Mouse (Mus musculus) heart, embryonic 13.5 days (tissue): ENCODE measurements at regions not wholly inside any gene's neighbourhood (a gene's known extent, or its start where the extent isn't known, plus 50 kb on each side); places are given as distances from the start of the nearest gene placed in this dataset.

Experiments
- ATAC-seq: fragments of 200-750 bp; cut with Nextera tagmentation; 2 replicates; pipeline ENCODE4 v1.8.0; 2017; ENCODE audit warnings: moderate TSS enrichment; ENCODE audit not compliant: insufficient number of reproducible peaks, low FRiP score, low TSS enrichment; ENCODE audit errors: extremely low read depth
- H3K27ac ChIP-seq: fragments of 300-500 bp; sonication (generic); replicated peaks from 2 replicates; pipeline ENCODE4 v1.5.1; 2015; ENCODE audit warnings: moderate library complexity, mild to moderate bottlenecking, inconsistent platforms
- H3K27me3 ChIP-seq: fragments of 300-500 bp; sonication (generic); replicated peaks from 2 replicates; pipeline ENCODE4 v1.6.1; 2015; ENCODE audit warnings: mild to moderate bottlenecking, inconsistent platforms
- H3K36me3 ChIP-seq: fragments of 300-500 bp; sonication (generic); 2 replicates; pipeline ENCODE4 v1.6.1; 2015; ENCODE audit warnings: mild to moderate bottlenecking, inconsistent platforms
- H3K4me1 ChIP-seq: fragments of 300-500 bp; sonication (generic); 2 replicates; pipeline ENCODE4 v1.6.1; 2015; ENCODE audit warnings: inconsistent platforms
- H3K4me2 ChIP-seq: fragments of 300-500 bp; sonication (generic); 2 replicates; pipeline ENCODE4 v1.6.1; 2015; ENCODE audit warnings: inconsistent platforms, mild to moderate bottlenecking, moderate library complexity
- H3K4me3 ChIP-seq: fragments of 300-500 bp; sonication (generic); 2 replicates; pipeline ENCODE4 v1.5.1; 2015; ENCODE audit warnings: moderate library complexity, mild to moderate bottlenecking, inconsistent platforms
- H3K9ac ChIP-seq: fragments of 300-500 bp; sonication (generic); 2 replicates; pipeline ENCODE4 v1.6.1; 2015; ENCODE audit warnings: inconsistent platforms, mild to moderate bottlenecking, moderate library complexity
- H3K9me3 ChIP-seq: fragments of 300-500 bp; sonication (generic); 2 replicates; pipeline ENCODE4 v1.6.1; 2016; ENCODE audit warnings: inconsistent platforms
- whole genome bisulfite sequencing: fragments of 180-500 bp; shearing (Covaris S2); methylation state at CpG from one replicate; pipeline ENCODE4 v1.1.7; 2015; ENCODE audit warnings: mixed read lengths; 5-methylcytosine and 5-hydroxymethylcytosine counted together

DNA sequence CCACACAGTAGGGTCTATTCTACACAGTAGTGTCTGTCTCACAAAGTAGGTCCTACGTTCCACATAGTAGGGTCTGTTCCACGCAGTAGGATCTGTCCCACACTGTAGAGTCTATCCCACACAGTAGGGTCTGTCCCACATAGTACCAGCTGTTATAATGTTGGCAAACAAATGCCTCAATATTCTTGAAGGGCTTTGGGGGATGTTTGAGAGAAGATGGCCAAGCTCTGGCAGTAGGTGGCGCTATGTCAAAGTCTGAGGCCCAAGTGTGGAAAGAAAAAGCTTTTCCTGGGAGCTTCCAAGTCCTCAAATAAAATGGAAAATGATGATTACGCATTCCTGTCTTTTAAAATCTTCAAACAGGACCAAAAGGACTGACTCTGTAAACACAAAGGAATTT lies 125.7 kb downstream of the 9530068E07Rik start:
- Histone ChIP-seq H3K4me2 (no peak overlapping the region), H3K4me1 (no peaks in the 10 kb centered on the region), H3K9me3 (no peaks in the 10 kb centered on the region), H3K27ac (no peak overlapping the region), H3K27me3 (no peaks in the 10 kb centered on the region), H3K9ac (no peak overlapping the region), H3K4me3 (no peak overlapping the region), H3K36me3 (no peaks in the 10 kb centered on the region)
- WGBS, result 38% methylated on average over 4 of the region's 4 CpGs
- no peak for ATAC-seq

DNA sequence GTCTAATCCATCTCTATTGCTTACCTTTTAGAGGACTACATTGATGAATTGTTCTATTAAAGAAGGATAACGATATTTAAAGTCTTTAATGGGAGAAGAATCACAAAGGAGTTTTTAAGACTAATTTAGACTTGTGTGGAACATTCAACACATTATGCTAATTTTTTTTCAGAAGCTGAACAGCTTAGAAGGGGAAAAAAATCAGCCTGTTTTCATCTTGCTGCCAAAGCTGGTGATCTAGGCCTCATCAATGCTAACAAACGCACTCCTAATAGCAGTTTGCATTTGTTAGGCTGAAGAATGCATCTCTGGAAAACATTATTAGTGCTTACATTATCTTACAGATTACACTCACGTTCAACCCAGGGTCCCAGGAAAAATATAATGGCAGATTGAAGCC lies 126.2 kb downstream of the 9530068E07Rik start:
- no peak for ATAC-seq
- H3K27me3 ChIP-seq, result no peaks in the 10 kb centered on the region
- 49% methylated on average over 3 of the region's 3 CpGs for WGBS
- no peak overlapping the region for H3K4me2 ChIP-seq
- H3K36me3 ChIP-seq, result no peaks in the 10 kb centered on the region
- H3K9me3 ChIP-seq, result no peaks in the 10 kb centered on the region
- H3K4me1 ChIP-seq, result no peaks in the 10 kb centered on the region
- no peak overlapping the region for H3K27ac ChIP-seq
- no peak overlapping the region for H3K4me3 ChIP-seq
- H3K9ac ChIP-seq, result no peak overlapping the region

DNA sequence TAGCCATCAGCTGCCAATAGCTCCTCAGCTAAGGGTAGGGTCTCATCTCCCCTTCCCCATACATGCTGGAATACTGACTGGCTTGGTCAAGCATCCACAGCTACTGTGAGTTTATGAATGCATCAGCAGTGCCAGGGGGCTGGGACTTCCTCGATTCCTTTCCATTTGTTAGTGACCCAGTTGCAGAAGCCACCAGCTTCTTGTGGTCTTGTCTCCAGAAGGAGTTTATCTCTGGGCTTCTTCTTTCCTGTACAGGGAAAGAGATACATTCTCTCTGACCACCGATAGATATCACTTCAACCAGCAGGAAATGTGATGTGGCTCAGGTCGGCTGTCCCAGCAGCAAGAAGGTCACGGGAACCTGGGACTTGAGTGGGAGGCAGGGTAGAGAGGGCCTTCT lies 127.0 kb downstream of the 9530068E07Rik start:
- Histone ChIP-seq H3K4me3 (no peak overlapping the region), H3K4me2 (no peak overlapping the region), H3K9me3 (no peaks in the 10 kb centered on the region), H3K9ac (no peak overlapping the region), H3K27me3 (no peaks in the 10 kb centered on the region), H3K4me1 (0 out of 2 replicates have a peak, but pooled peaks cover 2% of the 10 kb centered on the region), H3K27ac (no peak overlapping the region), H3K36me3 (no peaks in the 10 kb centered on the region)
- WGBS, result 52% methylated on average over 4 of the region's 4 CpGs
- ATAC-seq, result no peak

DNA sequence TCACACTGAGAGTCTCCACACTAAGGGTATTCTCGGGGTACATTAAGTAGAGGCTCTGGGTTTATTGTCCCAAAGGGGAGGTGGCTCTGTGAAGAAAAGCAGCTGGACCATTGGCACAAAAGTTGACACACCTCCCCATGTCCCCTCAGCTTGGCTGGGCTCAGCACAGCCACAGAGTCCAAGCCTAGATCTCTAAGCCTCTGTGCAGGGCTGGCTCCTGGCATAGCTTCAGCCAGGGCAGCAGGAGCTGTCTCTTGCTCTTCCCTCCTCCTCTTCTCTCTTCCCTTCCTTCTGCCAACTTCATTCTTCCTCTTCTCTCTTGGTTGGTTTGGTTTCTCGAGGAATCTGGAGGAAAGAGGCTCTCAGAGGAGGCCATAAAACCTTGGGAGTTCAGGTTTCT lies 127.4 kb downstream of the 9530068E07Rik start:
- H3K9me3 ChIP-seq, result no peaks in the 10 kb centered on the region
- H3K4me2 ChIP-seq, result no peak overlapping the region
- no peaks in the 10 kb centered on the region for H3K36me3 ChIP-seq
- no peak overlapping the region for H3K4me3 ChIP-seq
- no peak overlapping the region for H3K27ac ChIP-seq
- ATAC-seq, result no peak
- no peaks in the 10 kb centered on the region for H3K27me3 ChIP-seq
- H3K9ac ChIP-seq, result no peak overlapping the region
- 67% methylated on average over 2 of the region's 2 CpGs for WGBS
- H3K4me1 ChIP-seq, result 0 out of 2 replicates have a peak, but pooled peaks cover 2% of the 10 kb centered on the region

GRCm38 (mm10) chr11:52525446-52525845 lies 129.2 kb downstream of the 9530068E07Rik start:
- no peak overlapping the region for H3K4me3 ChIP-seq
- 48% methylated on average over 6 of the region's 6 CpGs for WGBS

GRCm38 (mm10) chr11:52526306-52526705 lies 130.1 kb downstream of the 9530068E07Rik start:
- Histone ChIP-seq H3K4me2 (no peak overlapping the region), H3K9ac (no peak overlapping the region), H3K27ac (no peak overlapping the region), H3K4me1 (0 out of 2 replicates have a peak, but pooled peaks cover 2% of the 10 kb centered on the region), H3K27me3 (no peaks in the 10 kb centered on the region), H3K36me3 (no peaks in the 10 kb centered on the region), H3K9me3 (no peaks in the 10 kb centered on the region), H3K4me3 (no peak overlapping the region)
- no peak for ATAC-seq
- WGBS, result 71% methylated on average over 6 of the region's 6 CpGs

More at GRCm38 (mm10) chr11:52525446-52525845, 129.2 kb downstream of the 9530068E07Rik start:
- Histone ChIP-seq H3K9me3 (no peaks in the 10 kb centered on the region), H3K27me3 (no peaks in the 10 kb centered on the region), H3K36me3 (no peaks in the 10 kb centered on the region), H3K27ac (no peak overlapping the region), H3K4me1 (0 out of 2 replicates have a peak, but pooled peaks cover 2% of the 10 kb centered on the region), H3K9ac (no peak overlapping the region), H3K4me2 (no peak overlapping the region)
- no peak for ATAC-seq

GRCm38 (mm10) chr11:52533379-52533778 lies 137.2 kb downstream of the 9530068E07Rik start:
- WGBS, result 35% methylated on average over 5 of the region's 5 CpGs
- Histone ChIP-seq H3K27ac (0 out of 2 replicates have a peak overlapping the region, but pooled peaks have one; percentile 3), H3K9ac (no peak overlapping the region), H3K4me2 (no peak overlapping the region), H3K9me3 (no peaks in the 10 kb centered on the region), H3K4me1 (peaks cover 56% of the 10 kb centered on the region), H3K4me3 (no peak overlapping the region), H3K27me3 (no peaks in the 10 kb centered on the region), H3K36me3 (no peaks in the 10 kb centered on the region)
- no peak for ATAC-seq

DNA sequence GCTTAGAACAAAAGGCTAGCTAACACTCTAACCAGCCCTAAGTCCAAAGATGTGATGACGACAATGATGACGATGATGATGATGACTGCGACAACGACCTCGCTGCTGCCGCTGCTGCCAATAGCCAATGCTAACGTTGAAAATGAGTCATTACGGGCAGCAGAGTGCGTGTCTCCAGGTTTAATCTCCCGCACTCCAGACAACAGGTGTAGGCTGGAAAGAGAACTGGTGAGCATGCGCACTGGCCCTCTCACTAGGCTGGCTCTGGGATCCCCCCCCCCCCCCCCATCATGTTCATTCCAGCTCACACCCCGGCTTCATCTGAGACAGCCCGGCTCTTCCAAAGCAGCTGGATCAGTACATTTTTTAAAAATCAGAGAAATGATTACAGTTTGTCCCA lies 138.4 kb downstream of the 9530068E07Rik start:
- H3K27me3 ChIP-seq, result no peaks in the 10 kb centered on the region
- H3K36me3 ChIP-seq, result no peaks in the 10 kb centered on the region
- no peak overlapping the region for H3K27ac ChIP-seq
- no peaks in the 10 kb centered on the region for H3K9me3 ChIP-seq
- no peak overlapping the region for H3K9ac ChIP-seq
- H3K4me1 ChIP-seq, result peaks cover 56% of the 10 kb centered on the region
- no peak overlapping the region for H3K4me3 ChIP-seq
- H3K4me2 ChIP-seq, result peak overlapping the region; percentile 46
- WGBS, result 31% methylated on average over 13 of the region's 13 CpGs
- ATAC-seq, result no peak

DNA sequence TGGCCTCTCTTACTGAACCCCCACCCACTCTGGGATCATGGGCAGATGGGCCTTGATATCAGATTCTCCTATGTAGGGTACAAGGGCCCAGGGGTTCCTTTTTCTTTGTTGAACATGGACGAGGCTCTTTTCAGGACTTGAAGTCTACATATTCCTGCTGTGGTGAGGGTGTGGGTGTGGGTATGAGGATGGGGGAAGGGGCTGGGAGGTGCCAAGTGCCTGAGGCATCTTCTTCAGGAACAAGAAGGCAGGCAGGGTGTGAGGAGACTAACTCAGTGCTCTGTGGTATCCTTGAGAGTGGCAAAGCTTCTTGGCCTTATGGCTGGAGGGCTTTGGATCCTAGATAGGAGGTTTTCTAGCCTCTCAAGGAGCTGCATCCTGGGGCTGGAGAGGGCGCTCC lies 140.0 kb downstream of the 9530068E07Rik start:
- Histone ChIP-seq H3K9me3 (no peaks in the 10 kb centered on the region), H3K27me3 (no peaks in the 10 kb centered on the region), H3K4me2 (no peak overlapping the region), H3K9ac (no peak overlapping the region), H3K4me3 (no peak overlapping the region), H3K27ac (peak overlapping the region; percentile 53), H3K36me3 (no peaks in the 10 kb centered on the region), H3K4me1 (peaks cover 56% of the 10 kb centered on the region)
- 75% methylated on average over 2 of the region's 2 CpGs for WGBS
- no peak for ATAC-seq

GRCm38 (mm10) chr11:52536841-52537240 lies 140.6 kb downstream of the 9530068E07Rik start:
- peaks cover 56% of the 10 kb centered on the region for H3K4me1 ChIP-seq

DNA sequence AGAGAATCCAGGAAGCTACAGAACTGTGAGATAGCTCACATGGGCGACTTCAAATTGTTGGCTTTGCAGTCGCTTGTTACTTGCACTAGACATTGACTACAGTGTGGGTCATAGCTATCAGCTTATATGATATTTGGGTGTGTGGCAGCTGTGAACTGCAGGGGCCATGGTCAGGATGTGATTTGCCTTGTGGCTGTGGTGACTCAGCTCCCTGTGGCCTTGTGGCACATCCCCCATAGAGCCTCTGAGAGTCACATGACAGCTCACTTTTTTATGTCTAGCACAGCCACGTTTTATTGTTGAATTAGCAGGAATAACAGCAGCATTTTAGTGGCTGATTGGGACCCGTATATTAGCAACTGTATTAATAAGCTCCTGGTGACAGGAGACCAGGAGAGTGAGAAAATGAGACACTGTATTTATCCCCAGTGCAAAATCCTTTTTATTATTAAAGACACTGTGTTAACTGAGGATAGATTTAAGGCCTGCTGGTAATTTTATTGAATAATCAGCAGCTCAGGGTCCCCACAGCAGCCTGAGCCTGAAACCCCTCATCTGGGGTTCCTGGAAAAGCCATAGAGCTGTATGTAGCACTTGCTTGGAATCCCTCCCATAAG lies 141.7 kb downstream of the 9530068E07Rik start:
- no peak for ATAC-seq
- 61% methylated on average over 4 of the region's 4 CpGs for WGBS
- Histone ChIP-seq H3K27ac (peak overlapping the region; percentile 53; the same call in 1 of the 2 replicates), H3K9me3 (no peaks in the 10 kb centered on the region), H3K36me3 (no peaks in the 10 kb centered on the region), H3K27me3 (no peaks in the 10 kb centered on the region), H3K4me2 (no peak overlapping the region), H3K4me1 (peaks cover 52% of the 10 kb centered on the region), H3K9ac (no peak overlapping the region), H3K4me3 (no peak overlapping the region)

More at GRCm38 (mm10) chr11:52536841-52537240, 140.6 kb downstream of the 9530068E07Rik start:
- H3K4me3 ChIP-seq, result no peak overlapping the region
- H3K36me3 ChIP-seq, result no peaks in the 10 kb centered on the region
- H3K4me2 ChIP-seq, result peak overlapping the region; percentile 48
- H3K9ac ChIP-seq, result peak overlapping the region; percentile 34
- no peaks in the 10 kb centered on the region for H3K9me3 ChIP-seq
- peak overlapping the region; percentile 53 for H3K27ac ChIP-seq
- WGBS, result 25% methylated on average over 11 of the region's 11 CpGs
- no peaks in the 10 kb centered on the region for H3K27me3 ChIP-seq
- no peak for ATAC-seq

- H3K9me3 ChIP-seq, result peaks cover 4% of the 10 kb centered on the region; the same call in 1 of the 2 replicates
- H3K27ac ChIP-seq, result no peak overlapping the region
- H3K9ac ChIP-seq, result no peak overlapping the region
- no peaks in the 10 kb centered on the region for H3K27me3 ChIP-seq
- peaks cover 19% of the 10 kb centered on the region for H3K4me1 ChIP-seq
- no peak overlapping the region for H3K4me2 ChIP-seq
- no peaks in the 10 kb centered on the region for H3K36me3 ChIP-seq
- WGBS, result 67% methylated on average over 5 of the region's 5 CpGs
- ATAC-seq, result no peak
- H3K4me3 ChIP-seq, result no peak overlapping the region
Observed at GRCm38 (mm10) chr11:52541210-52541609, 145.0 kb downstream of the 9530068E07Rik start.
